Mouse (Mus musculus) forebrain, embryonic 15.5 days (tissue): ENCODE data around the gene Dcun1d5. TPM values are rescaled to one million over a fixed set of nuclear protein-coding genes. Genes with fewer than 3 reads are reported as not detected.
"Not testable (repeated sequence)": the region's sequence is repeated elsewhere in the genome, so short reads cannot be mapped to it uniquely, and the experiment has no call there.

Source experiments
- ATAC-seq: fragments of 200-750 bp; cut with Nextera tagmentation; replicated peaks from 2 replicates; pipeline ENCODE4 v1.8.0; 2017; ENCODE audit warnings: mild to moderate bottlenecking, moderate TSS enrichment, moderate library complexity
- H3K27ac ChIP-seq: fragments of 300-500 bp; sonication (generic); replicated peaks from 2 replicates; pipeline ENCODE4 v1.5.1; 2015; ENCODE audit warnings: mild to moderate bottlenecking, inconsistent platforms
- H3K27me3 ChIP-seq: fragments of 300-500 bp; sonication (generic); 2 replicates; pipeline ENCODE4 v1.6.1; 2015; ENCODE audit warnings: inconsistent platforms
- H3K36me3 ChIP-seq: fragments of 300-500 bp; sonication (generic); 2 replicates; pipeline ENCODE4 v1.6.1; 2015; ENCODE audit warnings: mild to moderate bottlenecking, inconsistent platforms
- H3K4me1 ChIP-seq: fragments of 300-500 bp; sonication (generic); 2 replicates; pipeline ENCODE4 v1.6.1; 2015; ENCODE audit warnings: inconsistent platforms
- H3K4me2 ChIP-seq: fragments of 300-500 bp; sonication (generic); replicated peaks from 2 replicates; pipeline ENCODE4 v1.6.1; 2015; ENCODE audit warnings: mild to moderate bottlenecking, inconsistent platforms
- H3K4me3 ChIP-seq: fragments of 300-500 bp; sonication (generic); 2 replicates; pipeline ENCODE4 v1.5.1; 2015; ENCODE audit warnings: mild to moderate bottlenecking, inconsistent platforms
- H3K9ac ChIP-seq: fragments of 300-500 bp; sonication (generic); replicated peaks from 2 replicates; pipeline ENCODE4 v1.6.1; 2015; ENCODE audit warnings: mild to moderate bottlenecking, inconsistent platforms
- H3K9me3 ChIP-seq: fragments of 300-500 bp; sonication (generic); 2 replicates; pipeline ENCODE4 v1.6.1; 2016; ENCODE audit warnings: inconsistent platforms
- WGBS: fragments of 180-500 bp; shearing (Covaris S2); methylation state at CpG from one replicate; pipeline ENCODE4 v1.1.7; 2015; ENCODE audit warnings: mixed read lengths; 5-methylcytosine and 5-hydroxymethylcytosine counted together
- polyA plus RNA-seq: library from polyadenylated mRNA; unstranded; fragments of >200 nt; fragmentation: Nextera tagmentation; extraction: Ambion mirVana; gene quantifications from 2 replicates; pipeline ENCODE4 v1.2.1, GENCODE M21; 2015

Gene Dcun1d5
- 119 and 132 TPM in 2 replicates for polyA plus RNA-seq

DNA sequence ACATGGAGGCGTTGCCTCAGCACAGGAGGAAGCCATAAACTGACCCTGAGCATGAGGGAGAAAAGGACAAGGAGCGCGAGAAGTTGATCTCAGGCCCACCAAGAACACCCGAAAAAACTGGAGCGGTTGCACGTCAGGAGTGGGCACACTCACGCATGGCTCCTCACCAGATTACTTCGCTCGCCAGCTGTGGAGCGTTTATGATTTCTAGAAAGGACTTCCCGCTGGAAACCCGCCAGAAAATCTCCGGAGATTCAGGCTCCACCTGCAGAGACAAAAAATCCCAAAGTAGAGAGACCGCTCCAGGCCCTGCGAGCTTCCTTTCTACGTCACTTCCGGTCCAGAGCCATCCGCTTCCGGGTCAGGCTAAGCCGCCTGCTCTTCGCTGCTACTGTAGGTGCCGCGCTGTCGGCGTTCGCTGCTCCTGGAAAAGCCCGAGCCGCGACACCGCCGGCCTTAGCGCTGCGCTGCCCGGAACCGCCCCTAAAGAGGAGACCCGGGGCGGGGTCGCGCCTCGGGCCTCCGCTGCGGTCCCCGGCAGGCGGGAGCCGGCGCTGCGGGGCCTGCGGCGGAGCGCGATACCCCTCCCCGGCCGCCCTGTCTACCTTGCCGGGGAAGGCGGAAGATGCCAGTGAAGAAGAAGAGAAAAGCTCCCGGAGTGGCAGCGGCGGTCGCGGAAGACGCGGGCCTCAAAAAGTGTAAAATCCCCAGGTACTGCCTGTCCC is at the start of gene Dcun1d5, which contains the start of gene Dync2h1:
Dcun1d5 (plus strand) TSS at position 349 of the 725 bp plus-strand sequence.
Dync2h1 (minus strand) TSS at position 275 of the 725 bp plus-strand sequence.
- H3K27ac ChIP-seq: peak within 1 kb of the TSS; percentile 94
- H3K36me3 ChIP-seq: 0 out of 2 replicates have a peak, but pooled peaks cover 2% of the 10 kb centered on the region
- H3K9ac ChIP-seq: peak within 1 kb of the TSS; percentile 88
- H3K4me1 ChIP-seq: peaks cover 32% of the 10 kb centered on the region
- no peaks in the 10 kb centered on the region for H3K9me3 ChIP-seq
- WGBS: under 1% methylated on average over 43 of the region's 62 CpGs
- peak within 1 kb of the TSS; percentile 79 for H3K4me3 ChIP-seq
- peak; percentile 99 for ATAC-seq
- H3K4me2 ChIP-seq: peak within 1 kb of the TSS; percentile 66
- H3K27me3 ChIP-seq: no peaks in the 10 kb centered on the region

DNA sequence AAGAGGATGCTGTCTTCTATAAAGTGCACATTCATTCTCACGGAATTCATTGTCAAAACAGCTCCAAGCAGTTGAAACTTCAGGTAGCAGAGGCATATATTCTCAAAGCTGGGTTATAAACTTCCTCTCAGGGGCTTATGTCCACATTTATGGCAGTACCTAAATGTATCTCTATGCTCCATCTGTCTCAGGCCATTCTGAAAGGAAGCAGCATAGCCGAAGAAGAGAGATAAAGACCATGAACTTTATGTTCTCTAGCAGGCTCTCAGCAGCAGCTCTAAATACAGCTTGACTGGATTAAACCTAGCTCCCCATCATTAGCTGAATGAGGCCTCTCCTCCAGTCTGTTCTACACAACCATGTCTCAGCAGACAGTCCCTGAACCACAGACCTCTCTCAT is 29.9 kb upstream of the Dcun1d5 start:
- Histone ChIP-seq H3K36me3 (peaks cover 35% of the 10 kb centered on the region), H3K4me2 (no peak overlapping the region), H3K9me3 (no peaks in the 10 kb centered on the region), H3K4me3 (no peak overlapping the region), H3K4me1 (no peaks in the 10 kb centered on the region), H3K27me3 (no peaks in the 10 kb centered on the region), H3K27ac (no peak overlapping the region), H3K9ac (no peak overlapping the region)
- no peak for ATAC-seq
- WGBS: 95% methylated on average over 2 of the region's 2 CpGs

DNA sequence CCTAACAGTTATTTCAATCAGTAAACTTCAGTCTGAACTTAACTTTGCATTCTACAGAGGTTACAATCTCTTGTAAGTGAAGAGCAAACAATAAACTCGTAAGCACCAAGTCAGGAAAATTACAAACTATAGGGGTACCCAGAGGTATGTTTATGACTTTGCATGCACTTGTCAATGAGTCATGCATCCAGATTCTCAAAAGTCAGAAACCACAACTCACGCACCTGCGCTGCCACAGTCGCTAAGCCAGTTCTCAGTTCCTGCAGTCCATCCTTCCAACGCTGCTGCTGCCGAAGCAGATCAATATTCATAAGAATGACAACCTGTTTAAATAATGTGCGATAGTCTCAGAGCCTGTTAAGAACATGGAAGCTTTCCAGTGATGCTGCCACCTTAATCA is 25.7 kb upstream of the Dcun1d5 start:
- WGBS: 92% methylated on average over 7 of the region's 7 CpGs

DNA sequence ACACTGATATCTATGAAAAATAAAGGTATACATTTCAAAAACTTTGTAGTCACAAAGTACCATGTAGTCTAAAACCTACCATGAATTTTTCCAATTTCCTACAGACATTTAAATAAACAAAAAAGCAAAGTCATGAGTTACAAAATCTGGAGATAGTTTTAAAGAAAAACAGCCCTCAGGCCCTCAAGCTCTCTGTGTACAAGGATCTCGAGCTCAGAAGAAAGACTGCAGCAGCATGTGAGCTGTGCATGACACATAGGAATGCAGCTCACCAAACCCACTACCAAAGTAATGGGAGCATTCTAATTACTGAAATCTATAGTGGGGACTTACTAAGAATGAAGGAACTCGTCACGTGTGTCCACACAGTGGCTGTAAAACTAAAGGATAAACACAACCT is 24.6 kb upstream of the Dcun1d5 start:
- H3K27ac ChIP-seq: no peak overlapping the region
- peaks cover 45% of the 10 kb centered on the region for H3K36me3 ChIP-seq
- H3K27me3 ChIP-seq: no peaks in the 10 kb centered on the region
- no peaks in the 10 kb centered on the region for H3K9me3 ChIP-seq
- H3K4me1 ChIP-seq: no peaks in the 10 kb centered on the region
- H3K9ac ChIP-seq: no peak overlapping the region
- ATAC-seq: no peak
- H3K4me2 ChIP-seq: no peak overlapping the region
- no peak overlapping the region for H3K4me3 ChIP-seq
- WGBS: 77% methylated on average over 3 of the region's 3 CpGs

More for the DNA sequence above, 25.7 kb upstream of the Dcun1d5 start:
- H3K27me3 ChIP-seq: no peaks in the 10 kb centered on the region
- no peaks in the 10 kb centered on the region for H3K4me1 ChIP-seq
- H3K27ac ChIP-seq: no peak overlapping the region
- H3K4me2 ChIP-seq: no peak overlapping the region
- H3K36me3 ChIP-seq: peaks cover 43% of the 10 kb centered on the region
- no peak overlapping the region for H3K4me3 ChIP-seq
- no peak for ATAC-seq
- no peaks in the 10 kb centered on the region for H3K9me3 ChIP-seq
- no peak overlapping the region for H3K9ac ChIP-seq

DNA sequence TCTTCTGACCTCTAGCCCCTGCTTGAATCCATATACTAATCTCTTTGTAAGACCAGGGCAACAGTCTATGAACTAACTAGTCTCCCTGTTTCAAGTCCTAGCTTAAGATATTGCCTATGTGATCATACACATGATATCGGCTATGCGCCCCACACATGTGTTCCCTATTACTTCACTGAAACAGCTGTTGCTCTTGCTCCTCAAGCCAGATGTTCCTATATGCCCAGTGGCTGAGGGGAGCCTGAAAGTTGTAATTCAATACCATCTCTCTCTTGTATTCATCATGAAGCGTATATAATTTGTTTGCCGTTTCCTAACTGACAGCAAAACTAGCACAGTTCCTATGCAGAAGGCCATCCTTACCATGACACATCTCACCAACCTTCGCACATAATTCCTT is 23.6 kb upstream of the Dcun1d5 start:
- H3K4me3 ChIP-seq: no peak overlapping the region
- H3K9ac ChIP-seq: no peak overlapping the region
- no peak for ATAC-seq
- WGBS: 95% methylated on average over 5 of the region's 5 CpGs
- H3K27ac ChIP-seq: no peak overlapping the region
- H3K27me3 ChIP-seq: no peaks in the 10 kb centered on the region
- H3K36me3 ChIP-seq: peaks cover 47% of the 10 kb centered on the region
- no peak overlapping the region for H3K4me2 ChIP-seq
- no peaks in the 10 kb centered on the region for H3K4me1 ChIP-seq
- no peaks in the 10 kb centered on the region for H3K9me3 ChIP-seq

DNA sequence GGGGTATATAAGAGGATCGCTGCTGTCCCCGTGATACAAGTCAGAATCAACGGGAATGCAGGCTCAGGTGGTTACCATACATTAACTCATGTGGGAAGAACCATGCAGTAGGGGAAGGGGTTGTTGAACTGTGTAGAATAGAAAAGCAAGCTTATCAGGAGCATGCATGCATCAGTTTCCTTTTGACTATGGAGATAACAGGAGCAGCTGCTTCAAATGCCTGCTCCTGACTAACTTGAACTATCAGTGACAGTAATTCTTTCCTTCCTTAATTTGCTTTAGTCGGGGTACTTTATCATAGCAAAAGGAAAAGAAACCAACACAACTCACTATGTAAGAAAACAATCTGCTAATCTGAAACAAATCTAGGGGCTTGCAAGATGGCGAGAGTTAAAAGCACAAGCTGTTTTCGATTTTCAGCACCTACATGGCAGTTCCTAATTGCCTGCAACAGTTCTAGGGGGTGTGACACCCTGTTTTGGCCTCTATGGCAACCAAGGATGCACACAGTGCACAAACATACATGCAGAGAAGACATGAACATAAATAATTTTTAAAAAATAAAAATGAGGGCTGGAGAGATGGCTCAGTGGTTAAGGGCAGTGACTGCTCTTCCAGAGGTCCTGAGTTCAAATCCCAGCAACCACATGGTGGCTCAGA is 16.9 kb upstream of the Dcun1d5 start:
- peaks cover 25% of the 10 kb centered on the region for H3K36me3 ChIP-seq
- H3K9me3 ChIP-seq: no peaks in the 10 kb centered on the region
- H3K27me3 ChIP-seq: no peaks in the 10 kb centered on the region
- H3K27ac ChIP-seq: no peak overlapping the region
- ATAC-seq: no peak
- no peak overlapping the region for H3K9ac ChIP-seq
- no peaks in the 10 kb centered on the region for H3K4me1 ChIP-seq
- WGBS: 89% methylated on average over 6 of the region's 6 CpGs
- no peak overlapping the region for H3K4me2 ChIP-seq
- H3K4me3 ChIP-seq: no peak overlapping the region

DNA sequence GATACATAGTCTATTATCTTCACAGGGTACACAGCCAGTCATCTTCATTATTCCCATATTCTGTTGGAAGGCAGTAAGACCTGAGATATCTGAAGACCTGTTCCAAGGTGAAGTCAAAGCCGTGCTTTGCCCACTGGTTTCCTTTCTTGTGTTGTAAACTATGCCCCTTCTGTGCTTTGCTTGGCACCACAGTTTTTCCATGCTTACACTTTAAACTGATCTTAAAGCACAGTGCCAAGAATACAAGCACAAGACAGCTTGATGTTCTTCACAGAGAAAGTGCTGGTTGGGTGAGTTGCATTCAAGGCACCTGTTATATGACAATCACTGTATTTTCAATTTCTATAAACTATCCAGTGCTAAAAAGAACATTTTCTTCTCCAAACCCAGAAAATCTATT is 10.6 kb upstream of the Dcun1d5 start:
- Histone ChIP-seq H3K9ac (no peak overlapping the region), H3K4me3 (no peak overlapping the region), H3K36me3 (peaks cover 8% of the 10 kb centered on the region; the same call in 1 of the 2 replicates), H3K9me3 (no peaks in the 10 kb centered on the region), H3K27ac (no peak overlapping the region), H3K4me2 (no peak overlapping the region), H3K4me1 (peaks cover 14% of the 10 kb centered on the region), H3K27me3 (no peaks in the 10 kb centered on the region)
- 100% methylated on average over 1 of the region's 1 CpGs for WGBS
- ATAC-seq: no peak

DNA sequence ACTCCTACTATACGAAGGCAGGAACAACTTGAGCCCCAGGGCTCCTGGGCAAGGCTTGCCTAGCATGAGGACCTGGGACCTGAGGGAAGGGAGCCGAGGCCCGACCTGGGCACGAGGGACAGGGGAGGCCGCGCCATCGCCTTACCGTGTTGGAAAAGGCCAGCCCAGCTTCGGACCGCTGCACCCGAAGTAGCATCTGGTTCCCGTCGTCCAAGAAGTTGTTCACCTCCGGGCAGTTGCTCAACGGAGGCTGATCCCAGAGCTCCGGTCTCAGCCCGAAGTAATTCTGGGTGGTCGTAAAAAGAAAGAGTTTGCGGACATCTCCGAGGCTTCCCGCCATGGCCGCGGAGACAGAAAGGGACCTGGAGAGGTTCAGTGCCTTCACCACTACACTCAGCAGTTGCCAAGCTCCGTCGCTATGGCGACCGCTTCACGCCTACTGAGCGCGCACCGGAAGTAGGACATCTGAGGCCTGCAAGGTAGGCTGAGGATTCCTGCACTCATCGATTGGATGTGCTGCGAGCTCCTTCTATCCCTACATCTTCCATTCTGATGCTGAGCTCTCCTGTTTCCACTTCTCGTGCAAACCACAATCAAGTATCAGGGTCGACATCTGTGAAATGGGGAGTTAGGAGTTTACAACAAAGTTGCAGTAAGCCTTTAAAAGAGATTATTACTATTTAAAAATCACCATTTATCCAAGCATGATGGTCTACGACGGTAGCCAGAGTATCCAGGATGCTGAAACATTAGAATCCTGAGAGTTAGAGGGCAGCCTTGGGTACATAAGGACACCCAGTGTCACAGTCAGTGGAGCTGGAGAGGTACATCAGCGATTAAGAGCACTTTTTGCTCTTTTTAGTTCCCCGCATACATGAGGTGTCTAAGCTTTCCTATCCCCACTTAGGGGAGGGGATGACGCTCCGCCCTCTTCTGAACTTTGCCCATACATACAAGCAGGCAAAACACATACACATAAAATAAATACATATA is 7.4 kb upstream of the Dcun1d5 start:
- peak overlapping the region; percentile 62 for H3K9ac ChIP-seq
- peaks cover 14% of the 10 kb centered on the region for H3K4me1 ChIP-seq
- H3K27ac ChIP-seq: peak overlapping the region; percentile 50; the same call in 1 of the 2 replicates
- H3K4me2 ChIP-seq: peak overlapping the region; percentile 68
- 10% methylated on average over 41 of the region's 41 CpGs for WGBS
- H3K36me3 ChIP-seq: 0 out of 2 replicates have a peak, but pooled peaks cover 7% of the 10 kb centered on the region
- no peaks in the 10 kb centered on the region for H3K9me3 ChIP-seq
- no peaks in the 10 kb centered on the region for H3K27me3 ChIP-seq
- ATAC-seq: peak; percentile 100
- H3K4me3 ChIP-seq: peak overlapping the region; percentile 58

DNA sequence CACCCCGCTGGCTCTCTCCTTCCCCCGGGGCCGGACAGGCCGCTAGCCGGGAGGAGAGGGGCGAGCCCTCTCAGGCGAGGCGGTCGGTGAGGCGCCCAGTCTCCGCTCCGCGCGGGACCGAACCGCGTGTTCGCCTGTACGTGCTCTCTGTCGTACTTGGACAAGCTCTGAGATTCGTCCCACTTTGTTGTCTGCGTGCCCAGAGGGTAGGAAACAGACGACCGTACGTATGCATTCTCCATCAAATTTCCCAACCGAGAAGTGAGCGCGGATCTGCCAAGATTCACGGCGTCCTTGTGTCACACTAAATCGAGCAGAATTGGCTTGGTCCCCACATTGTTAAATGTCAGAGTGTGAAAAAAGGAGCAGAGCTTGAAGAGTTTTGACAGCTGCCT is 574 bp downstream of the Dcun1d5 start:
- under 1% methylated on average over 28 of the region's 31 CpGs for WGBS
- peaks cover 6% of the 10 kb centered on the region; the same call in 1 of the 2 replicates for H3K36me3 ChIP-seq
- ATAC-seq: peak; percentile 82

DNA sequence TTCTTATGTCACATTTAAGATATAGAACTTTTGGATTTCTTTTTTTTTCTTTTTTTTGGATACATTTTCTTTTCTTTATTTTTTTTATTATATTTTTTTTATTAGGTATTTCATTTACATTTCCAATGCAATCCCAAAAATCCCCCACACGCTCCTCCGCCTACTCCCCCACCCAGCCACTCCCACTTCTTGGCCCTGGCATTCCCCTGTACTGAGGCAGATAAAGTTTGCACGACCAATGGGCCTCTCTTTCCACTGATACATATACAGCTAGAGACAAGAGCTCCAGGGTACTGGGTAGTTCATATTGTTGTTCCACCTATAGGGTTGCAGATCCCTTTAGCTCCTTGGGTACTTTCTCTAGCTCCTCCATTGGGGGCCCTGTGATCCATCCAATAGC is 6.4 kb downstream of the Dcun1d5 start:
- not testable (repeated sequence) for H3K36me3 ChIP-seq, H3K27me3 ChIP-seq, H3K4me2 ChIP-seq, H3K4me3 ChIP-seq, ATAC-seq, H3K27ac ChIP-seq, H3K9ac ChIP-seq, H3K9me3 ChIP-seq
- H3K4me1 ChIP-seq: peaks cover 14% of the 10 kb centered on the region
- WGBS: over 99% methylated on average over 3 of the region's 3 CpGs

More for the DNA sequence above, 574 bp downstream of the Dcun1d5 start:
- peak overlapping the region; percentile 79 for H3K4me3 ChIP-seq
- H3K27ac ChIP-seq: peak overlapping the region; percentile 94
- H3K9ac ChIP-seq: peak overlapping the region; percentile 88
- H3K27me3 ChIP-seq: no peaks in the 10 kb centered on the region
- no peaks in the 10 kb centered on the region for H3K9me3 ChIP-seq
- peak overlapping the region; percentile 66 for H3K4me2 ChIP-seq
- H3K4me1 ChIP-seq: peaks cover 32% of the 10 kb centered on the region

DNA sequence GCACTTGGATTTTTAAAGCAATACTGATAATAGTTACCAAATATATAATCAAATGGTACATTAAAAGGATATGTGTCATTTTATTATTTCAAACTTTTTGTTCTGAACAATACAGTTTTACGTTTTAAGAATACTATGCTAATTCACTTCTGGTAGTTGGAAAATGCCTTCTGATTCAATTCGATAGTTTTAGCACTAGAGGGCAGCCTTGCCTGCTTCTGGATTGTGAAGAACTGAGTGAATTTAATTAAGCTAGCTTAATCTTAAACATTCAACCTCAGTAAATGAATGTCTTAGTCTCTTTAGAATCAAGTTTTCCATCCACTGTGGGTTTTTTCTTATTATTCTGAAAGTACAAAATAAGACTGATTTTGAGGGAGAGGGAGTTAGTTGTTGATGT is 31.9 kb downstream of the Dcun1d5 start:
- H3K4me2 ChIP-seq: no peak overlapping the region

More for the DNA sequence above, 31.9 kb downstream of the Dcun1d5 start:
- no peak overlapping the region for H3K27ac ChIP-seq
- no peak for ATAC-seq
- 46% methylated on average over 2 of the region's 2 CpGs for WGBS
- H3K4me1 ChIP-seq: no peaks in the 10 kb centered on the region
- no peak overlapping the region for H3K9ac ChIP-seq
- peaks cover 22% of the 10 kb centered on the region for H3K36me3 ChIP-seq
- H3K9me3 ChIP-seq: no peaks in the 10 kb centered on the region
- H3K4me3 ChIP-seq: no peak overlapping the region
- H3K27me3 ChIP-seq: no peaks in the 10 kb centered on the region
